ENCODE assay signal across 1 mouse cellular context in the genomic region with DNA sequence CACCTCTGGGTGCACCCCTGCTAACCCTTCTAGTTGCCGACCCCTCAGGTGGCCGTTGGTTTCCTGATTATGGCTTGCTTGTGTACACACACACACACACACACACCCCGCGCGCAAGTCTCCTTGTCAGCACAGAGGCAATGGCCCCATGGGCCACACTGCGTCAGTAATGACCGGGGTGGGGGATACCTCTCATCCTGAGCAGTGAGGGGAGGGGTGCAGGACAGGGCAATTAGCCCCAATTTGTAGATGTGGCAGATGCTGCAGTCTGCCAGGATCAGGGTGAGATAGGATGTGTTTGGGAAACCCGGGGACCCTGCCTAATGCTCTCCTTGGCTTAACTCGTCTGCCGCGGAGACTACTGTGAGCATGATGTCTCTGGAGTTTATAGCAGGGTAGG.
A peak's percentile ranks its signal among the peaks of the same experiment; 100 is the strongest.
TF ChIP-seq lines count a peak whose summit lies in the region.

No protein-coding gene starts in this region.

TF ChIP-seq in MEL, 35 proteins besides CTCF, POLR2A, EP300 and RAD21:
- TF ChIP-seq TCF12 (IDR thresholded peaks at IDR 0.05; ENCODE audit: low read depth, low read length): no peak
- no peak for TF ChIP-seq ZNF384 (IDR thresholded peaks at IDR 0.05; ENCODE audit: low read depth, low read length)
- TF ChIP-seq MYC (IDR thresholded peaks at IDR 0.05; ENCODE audit: low read depth, low read length): 0 out of 2 replicates have a peak, but pooled peaks have one; percentile 10
- no peak for TF ChIP-seq MAX (IDR thresholded peaks at IDR 0.05; ENCODE audit: low read length)
